Mouse (Mus musculus): Measurements from ENCODE around the gene Afmid.

Gene Afmid

DNA sequence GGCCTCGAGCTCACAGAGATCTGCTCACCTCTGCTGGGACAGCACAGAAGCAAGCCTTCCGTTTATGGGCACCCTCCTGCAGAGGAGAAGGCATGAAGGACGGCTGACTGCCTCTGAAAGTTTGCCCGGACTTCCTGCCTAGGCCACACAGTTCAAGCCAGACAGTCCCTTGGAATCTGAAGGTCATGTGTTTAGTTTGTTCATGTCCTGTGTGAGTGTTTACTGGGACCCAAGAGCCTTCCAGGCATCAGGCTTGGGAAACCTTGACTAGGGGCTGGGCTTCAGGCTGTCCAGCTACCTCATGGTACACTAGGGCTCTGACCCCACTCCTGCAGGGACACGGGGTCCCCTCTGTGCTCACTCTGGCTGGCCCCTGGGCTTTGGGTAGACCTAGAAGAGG, 60.3 kb downstream of the Afmid start:
- no peak for DNase-seq

DNA sequence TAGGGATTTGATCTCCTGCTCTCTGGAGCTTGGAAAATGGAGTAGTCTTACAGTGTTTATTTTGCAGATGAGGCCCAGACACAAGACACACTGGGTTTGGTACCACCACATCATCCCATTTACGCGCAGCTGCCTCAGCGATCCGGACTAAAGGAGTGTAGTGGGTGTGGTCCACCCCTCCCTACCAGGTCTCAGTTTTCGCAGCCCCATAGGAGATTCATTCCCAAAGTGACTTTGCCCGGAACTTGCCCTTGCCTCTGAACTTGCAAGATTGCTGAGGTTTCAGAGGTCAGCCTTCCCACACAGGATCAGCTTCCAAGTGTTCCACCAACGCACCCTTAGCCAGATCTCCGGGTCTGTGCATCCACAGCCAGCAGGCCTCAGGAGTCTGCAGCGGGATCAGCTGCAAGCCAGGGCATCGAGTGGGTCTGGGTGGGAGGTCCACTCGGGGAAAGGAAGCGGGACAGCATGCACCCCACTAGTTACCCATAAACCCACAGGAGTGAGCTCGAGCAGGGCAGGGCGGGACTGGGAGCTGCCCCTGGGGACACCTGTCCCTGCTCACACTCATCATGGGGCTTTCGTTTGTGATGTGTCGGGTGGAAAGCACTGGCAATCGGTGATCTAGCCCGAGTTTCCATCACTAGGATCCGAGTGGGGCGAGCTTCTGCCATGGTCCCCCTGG, 62.6 kb downstream of the Afmid start:
- DNase-seq = no peak

DNA sequence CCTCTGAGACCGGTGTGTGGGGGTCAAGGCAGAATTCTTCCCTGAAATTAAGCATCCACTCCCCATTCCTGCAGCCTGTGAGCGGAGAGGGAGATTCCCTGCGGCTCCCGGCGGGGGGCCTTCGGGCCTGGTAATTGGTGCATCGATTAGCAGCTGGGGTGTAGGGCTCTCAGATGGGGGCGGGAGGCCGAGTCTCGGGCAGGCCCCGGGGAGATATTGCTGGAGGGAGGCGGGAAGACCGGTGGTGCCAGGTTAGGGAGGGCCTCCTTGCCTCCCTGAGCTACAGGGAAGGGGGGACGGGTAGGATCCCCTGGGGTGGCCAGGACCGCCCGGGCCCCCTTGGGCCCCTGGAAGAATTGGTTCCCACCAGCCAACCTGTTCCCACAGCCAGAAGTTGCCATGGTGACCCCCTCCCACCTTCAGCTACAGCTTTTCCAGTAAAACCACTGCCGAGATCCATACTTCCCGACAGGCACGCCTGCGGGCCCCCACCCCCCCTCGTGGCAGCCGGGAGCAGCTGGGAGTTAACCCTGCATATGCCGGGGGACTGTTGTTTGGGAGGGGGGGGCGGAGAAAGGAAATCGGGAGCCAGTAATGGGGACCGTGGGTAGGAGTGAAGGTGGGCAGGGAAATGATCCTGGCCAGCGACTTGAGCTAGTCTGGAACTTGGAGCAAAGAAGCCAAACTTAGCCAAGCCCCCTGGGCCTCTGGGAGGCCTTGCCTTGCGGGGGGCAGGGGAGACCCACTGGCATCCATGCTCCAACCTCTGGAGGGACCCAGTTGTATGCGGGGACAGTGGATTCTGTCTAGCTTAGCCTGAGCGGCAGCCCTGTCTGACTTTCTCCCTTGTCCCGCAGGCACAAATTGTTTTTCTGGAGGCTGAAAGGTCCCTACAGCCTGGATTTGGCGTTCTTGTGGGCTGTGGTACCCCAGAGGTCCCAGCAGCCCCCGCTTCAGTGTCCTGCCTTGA, 63.4 kb downstream of the Afmid start:
- no peak for DNase-seq
